Mouse (Mus musculus): ENCODE measurements at regions not wholly inside any gene's neighbourhood (a gene's known extent, or its start where the extent isn't known, plus 50 kb on each side); places are given as distances from the start of the nearest gene placed in this dataset.

DNA sequence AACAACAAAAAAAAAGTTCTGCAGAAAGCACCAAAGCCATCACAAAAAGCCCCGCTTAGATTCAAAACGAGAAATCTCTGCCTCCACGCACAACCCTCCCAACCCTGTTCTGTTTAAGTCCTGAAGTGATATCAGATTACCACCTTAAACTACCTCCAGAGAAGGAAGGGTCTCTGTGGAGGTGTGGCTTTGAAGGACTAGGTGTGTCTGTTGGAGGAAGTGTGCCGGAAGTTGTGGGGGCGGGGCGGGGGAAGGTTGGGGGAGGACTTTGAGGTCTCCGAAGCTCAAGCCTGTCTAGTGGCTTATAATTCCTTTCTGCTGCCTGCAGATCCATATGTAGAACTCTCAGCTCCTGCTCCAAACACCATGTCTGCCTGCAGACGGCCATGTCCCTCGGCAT is 173.6 kb downstream of the Mreg start:
- DNase-seq = no peak

DNA sequence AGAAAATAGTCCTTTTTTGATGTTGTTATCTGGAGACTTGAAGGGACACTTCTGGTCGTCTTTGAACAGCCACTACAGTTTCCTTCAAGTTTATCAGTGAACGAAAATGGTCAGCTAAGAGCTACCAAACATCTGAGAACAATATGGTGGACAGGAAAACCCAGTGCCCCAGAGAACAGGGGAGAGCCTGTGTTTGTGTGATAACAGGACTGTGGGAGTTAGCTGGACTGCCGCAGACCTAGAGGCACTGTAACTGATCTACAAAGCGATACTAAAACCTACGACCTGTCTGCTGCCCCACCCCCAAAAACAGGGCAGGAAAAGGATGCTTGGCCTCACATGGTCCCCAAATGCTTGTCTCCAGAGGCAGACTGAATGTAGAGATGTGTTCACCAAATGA is 175.5 kb downstream of the Mreg start:
- no peak for DNase-seq

DNA sequence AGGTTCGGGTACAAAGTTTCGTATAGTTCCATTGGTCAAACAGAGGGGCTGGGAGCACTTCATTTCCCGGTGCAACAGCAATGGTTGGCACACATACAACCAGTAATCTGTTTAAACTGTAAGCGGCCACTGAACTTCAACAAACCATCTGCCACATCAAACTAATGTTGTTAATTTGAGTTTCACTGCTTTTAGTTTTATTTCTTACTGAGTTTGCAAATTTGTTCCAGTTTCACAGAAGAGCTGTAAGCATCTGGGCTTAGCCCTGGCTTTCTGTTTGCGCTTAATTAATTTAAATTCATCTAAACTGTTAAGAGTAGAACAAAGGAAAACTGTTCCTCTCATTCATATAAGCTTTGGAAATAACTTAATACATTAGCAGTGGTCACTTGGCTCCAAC is 176.0 kb downstream of the Mreg start:
- no peak for DNase-seq

- DNase-seq = no peak
Observed at GRCm38 (mm10) chr1:72033941-72034340, 178.2 kb downstream of the Mreg start.

- DNase-seq = no peak
Observed at GRCm38 (mm10) chr1:72032214-72032613, 179.9 kb downstream of the Mreg start.

- no peak for DNase-seq
Observed at GRCm38 (mm10) chr1:72030763-72031405, 181.2 kb downstream of the Mreg start.

GRCm38 (mm10) chr1:72029625-72030024 is 182.5 kb downstream of the Mreg start:
- no peak for DNase-seq

DNA sequence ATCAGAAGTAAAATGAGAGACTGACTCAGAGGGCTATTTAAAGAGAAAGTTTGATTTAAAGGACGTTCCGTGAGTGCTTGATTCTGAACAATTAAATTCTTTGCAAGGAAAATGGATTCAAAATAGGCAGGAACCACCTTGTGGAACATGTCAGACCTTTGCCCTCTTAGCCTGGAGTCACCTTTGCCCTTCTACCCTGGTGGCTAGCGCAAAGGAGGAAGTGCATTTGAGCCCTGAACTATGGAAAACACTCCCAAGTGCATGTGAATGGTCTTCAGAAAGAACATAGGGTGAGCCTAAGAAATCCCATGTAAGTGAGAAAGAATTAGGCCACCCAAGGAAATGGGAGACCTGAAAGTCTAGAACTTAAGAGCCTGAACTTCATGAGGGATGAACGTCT is 185.2 kb downstream of the Mreg start:
- no peak for DNase-seq

DNA sequence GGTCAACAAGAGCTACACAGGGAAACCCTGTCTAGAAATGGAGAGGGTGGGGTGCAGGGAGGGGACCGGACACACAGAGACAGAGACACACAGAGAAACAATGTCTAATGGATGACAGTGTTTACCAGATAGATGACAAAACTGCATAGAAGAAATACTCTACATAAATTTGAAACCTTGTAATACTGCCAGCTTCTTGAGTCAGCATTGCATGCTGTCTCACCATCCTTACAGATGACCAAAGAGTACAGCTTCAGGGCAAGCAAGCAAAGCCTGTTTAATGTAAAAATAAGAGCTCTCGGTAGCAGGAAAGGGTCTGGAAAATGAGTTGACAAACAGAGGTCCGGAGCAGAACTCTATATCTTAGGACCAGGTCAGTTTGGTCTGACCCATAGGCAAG is 189.5 kb downstream of the Mreg start:
- no peak for DNase-seq

DNA sequence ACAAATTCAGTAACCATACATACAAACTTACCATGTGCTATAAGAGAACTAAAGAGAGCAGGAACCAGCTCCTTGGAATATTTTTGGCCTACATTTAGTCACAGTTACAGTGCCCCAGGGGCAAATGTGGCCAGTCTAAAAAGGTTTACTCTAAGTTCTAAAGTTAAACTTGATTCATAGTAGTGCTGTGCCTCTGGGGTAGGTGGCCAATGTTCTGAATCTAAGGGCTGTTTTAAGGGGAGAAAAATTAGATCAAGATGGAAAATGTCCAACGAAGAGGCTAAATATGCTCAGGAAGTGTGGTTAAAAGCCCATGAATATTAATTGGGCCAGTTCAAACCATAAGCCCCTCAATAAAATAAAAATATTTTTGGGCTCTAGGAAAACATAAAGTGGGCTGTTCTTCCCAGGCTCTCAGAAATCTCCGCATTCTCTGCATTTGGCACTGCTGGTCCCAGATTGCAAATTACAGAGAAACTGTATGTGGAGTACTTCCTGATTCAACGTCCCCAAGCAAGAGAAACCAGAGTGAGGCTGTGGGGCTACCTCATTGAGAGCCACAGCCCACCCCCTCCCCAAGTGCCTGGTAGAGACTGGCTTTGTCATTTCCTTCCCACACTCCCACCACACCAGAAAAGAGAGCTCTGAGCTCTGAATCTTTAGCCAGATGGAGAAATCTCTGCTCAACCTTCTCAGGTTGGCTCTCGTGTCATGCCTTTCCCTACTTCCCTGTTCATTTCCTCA is 193.5 kb downstream of the Mreg start:
- no peak for DNase-seq

GRCm38 (mm10) chr1:72017814-72018478 is 194.2 kb downstream of the Mreg start:
- no peak for DNase-seq

DNA sequence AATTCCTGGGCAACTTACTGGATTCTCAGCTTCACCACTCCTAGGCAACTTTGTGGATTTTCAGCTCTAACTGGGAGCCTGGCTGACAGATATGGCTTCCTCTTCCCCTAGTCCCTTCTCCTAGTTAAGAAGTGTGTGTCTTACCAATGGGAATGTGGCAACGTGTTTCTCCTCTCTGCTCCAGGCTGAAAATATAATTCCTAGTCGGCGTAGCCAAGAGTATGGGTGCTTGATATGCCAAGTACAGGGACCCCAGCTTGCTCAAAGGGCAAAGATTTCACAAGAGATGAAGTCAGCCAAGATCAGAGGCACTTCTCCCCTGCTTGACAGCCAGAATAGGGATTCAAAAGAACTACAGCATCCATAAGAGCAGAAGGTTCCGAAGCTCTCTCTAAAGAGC is 196.6 kb downstream of the Mreg start:
- peak in 1 of 2 experiments; percentile 5 for DNase-seq

DNA sequence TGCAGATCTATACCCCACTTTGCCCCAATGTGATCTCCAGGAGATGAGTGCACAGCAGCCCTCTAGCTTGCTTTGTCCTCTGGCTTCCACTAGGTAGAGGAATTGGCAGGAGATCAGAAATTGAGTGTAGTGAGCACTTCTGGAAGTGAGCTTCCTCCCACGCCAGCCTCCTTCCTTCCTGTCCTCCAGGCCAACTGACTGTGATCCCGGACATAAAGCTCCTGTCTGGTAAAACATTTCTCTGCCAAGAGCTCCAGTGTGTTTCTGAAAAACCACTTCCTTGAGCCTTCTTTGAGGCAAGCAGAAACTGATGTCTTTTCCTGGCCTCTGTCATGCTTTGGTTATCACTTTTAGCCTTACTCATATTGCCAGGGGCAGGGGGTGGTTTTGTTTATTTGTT is 197.5 kb downstream of the Mreg start:
- peak in 1 of 2 experiments; percentile 6 for DNase-seq

DNA sequence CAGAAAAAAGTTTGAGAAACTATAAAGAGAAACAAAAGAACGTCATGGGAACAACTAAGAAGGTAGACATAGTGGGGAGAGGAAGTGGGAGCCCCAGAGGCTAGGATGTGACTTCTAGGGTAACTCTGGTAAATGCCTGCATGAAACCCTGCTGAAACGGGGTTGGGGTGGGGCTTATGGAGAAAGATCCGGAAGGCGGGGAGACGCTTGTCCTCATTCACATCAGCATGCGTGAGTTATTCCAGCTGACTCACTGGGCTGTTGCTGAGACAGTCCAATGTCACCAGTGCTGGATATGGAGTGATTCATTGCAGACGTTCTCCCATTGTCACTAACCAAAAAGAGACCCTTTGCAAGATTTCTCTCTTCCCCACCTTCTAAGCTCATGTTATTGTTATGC is 198.2 kb downstream of the Mreg start:
- DNase-seq = peak in 1 of 2 experiments; percentile 5

GRCm38 (mm10) chr1:72012710-72013109 is 199.4 kb downstream of the Mreg start:
- no peak for DNase-seq

- DNase-seq = no peak
Observed at GRCm38 (mm10) chr1:72009270-72009928, 202.7 kb downstream of the Mreg start.

GRCm38 (mm10) chr1:72006696-72007291 is 205.3 kb downstream of the Mreg start:
- DNase-seq = no peak

- no peak for DNase-seq
Observed at GRCm38 (mm10) chr1:72005956-72006355, 206.2 kb downstream of the Mreg start.

DNA sequence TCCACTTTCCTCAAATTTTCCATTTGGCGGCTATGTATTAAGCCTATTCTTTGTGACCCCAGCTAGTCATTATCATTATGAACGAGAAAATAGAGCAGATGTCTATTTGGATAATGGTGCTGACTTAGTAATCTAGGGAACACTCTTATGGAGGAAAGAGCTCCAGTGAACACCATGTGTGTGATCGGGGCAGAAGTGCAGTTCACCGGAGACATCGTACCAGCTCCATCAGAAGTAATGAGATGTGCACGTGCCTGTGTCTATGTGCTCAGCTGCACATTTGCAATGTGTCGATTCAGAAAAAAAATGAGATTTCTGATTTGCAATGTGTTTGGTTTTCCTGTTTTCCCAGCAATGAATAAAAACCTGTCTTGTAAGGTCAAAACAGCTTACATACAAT is 206.6 kb downstream of the Mreg start:
- DNase-seq = no peak

DNA sequence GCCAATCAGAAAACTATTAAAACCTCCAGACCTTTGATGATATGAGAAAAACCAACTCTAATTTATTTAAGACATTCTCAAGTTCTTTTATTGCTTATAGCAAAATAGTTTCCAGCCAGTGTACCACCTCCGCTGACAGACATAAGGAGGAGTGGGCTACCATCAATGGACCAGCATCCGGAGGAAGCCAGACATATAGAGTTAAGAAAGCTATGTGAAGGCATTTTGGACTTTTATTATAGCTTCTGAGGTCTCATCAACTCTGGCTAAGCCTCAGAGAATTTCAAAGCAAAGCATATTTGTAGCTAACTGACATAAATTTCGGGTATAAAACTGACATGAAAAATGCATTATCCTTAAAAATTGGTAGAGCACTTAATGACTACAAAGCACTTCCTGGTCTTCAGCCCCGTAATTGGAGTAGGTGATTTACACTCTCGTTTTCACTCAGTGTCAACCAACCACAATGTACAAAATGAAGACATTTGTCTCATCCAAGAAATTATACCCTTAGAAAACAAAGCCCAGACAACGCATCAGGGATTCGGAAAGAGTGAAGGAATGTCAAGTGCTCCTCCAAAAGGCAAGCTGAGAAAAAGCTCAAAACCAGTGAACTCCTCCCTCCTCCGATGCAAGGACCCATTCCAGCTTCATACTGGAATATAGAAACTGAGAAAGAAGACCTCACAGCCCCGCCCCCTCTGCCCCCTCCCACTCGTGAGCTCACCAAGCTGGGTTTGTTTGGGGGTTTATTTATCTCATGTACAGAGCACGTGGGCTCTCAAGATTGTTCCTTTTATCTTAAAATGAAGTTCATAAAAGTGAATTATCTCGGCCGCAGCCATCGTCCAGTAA is 208.5 kb downstream of the Mreg start:
- no peak for DNase-seq

GRCm38 (mm10) chr1:72002471-72003116 is 209.5 kb downstream of the Mreg start:
- no peak for DNase-seq

DNA sequence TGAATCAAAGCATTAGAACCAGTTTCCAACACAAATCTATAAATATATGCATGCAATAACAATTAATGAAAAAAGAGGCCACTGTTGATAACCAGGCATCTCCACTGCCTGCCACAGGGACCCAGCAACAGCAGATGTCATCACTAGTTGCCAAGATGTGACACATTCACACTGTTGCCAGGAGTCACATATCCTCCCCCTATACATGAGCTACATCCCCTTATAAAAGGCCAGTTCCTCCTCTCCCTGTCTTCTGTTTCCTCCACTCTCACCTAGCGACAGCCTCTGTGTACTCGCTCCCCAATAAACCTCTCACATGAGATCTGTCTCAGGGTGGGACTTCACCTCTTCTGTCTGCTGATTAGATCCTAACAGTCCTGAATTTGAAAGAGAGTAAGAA is 211.4 kb downstream of the Mreg start:
- DNase-seq = no peak

Data from lung, adult 18-20 months (tissue).